Mouse (Mus musculus) small intestine, adult 2 months (tissue): Measurements from ENCODE around the gene Klb.
A peak's percentile ranks its signal among the peaks of the same experiment; 100 is the strongest.

Source experiments
- CTCF ChIP-seq: fragments of 200-500 bp; IDR thresholded peaks from 2 replicates; pipeline ENCODE4 v1.5.1; 2012; ENCODE audit warnings: low read depth, mild to moderate bottlenecking, control low read depth, inconsistent platforms, low read length, moderate library complexity, mixed read lengths; ENCODE audit not compliant: insufficient replicate concordance, insufficient read length; ENCODE audit errors: extremely low read depth
- POLR2A ChIP-seq: fragments of 200-500 bp; IDR thresholded peaks from 2 replicates; pipeline ENCODE4 v1.6.1; 2012; ENCODE audit warnings: low read depth, mild to moderate bottlenecking, control low read depth, inconsistent platforms, low read length, moderate library complexity

GRCm38 (mm10) chr5:65401251-65401994 lies 53.3 kb downstream of the Klb start:
- peak; percentile 75; the same call in 1 of the 2 replicates for TF ChIP-seq CTCF
- no peak for TF ChIP-seq POLR2A
